Mouse (Mus musculus) left cerebral cortex, adult 2 months (tissue): Measurements from ENCODE around the gene Arvcf. TPM values are rescaled to one million over a fixed set of nuclear protein-coding genes. Genes with fewer than 3 reads are reported as not detected.

Source experiments
- DNase-seq, 2 experiments: peaks; one replicate each; pipeline ENCODE4 v3.0.0; 2021 to 2022; ENCODE audit warnings: low spot score in 2 of 2, mixed read lengths in 1 of 2; ENCODE audit errors: extremely low spot score in 1 of 2
- H3K27ac ChIP-seq: fragments of 200-600 bp; 2 replicates; pipeline ENCODE4 v1.8.1; 2022
- H3K4me3 ChIP-seq: fragments of 200-600 bp; 2 replicates; pipeline ENCODE4 v1.8.1; 2022
- CTCF ChIP-seq: fragments of 200-600 bp; IDR thresholded peaks from 2 replicates; pipeline ENCODE4 v1.8.1; 2022; ENCODE audit warnings: antibody characterized with exemption, mild to moderate bottlenecking, moderate library complexity
- intact Hi-C: fragments of 180-260 bp; cut with DNase I; formaldehyde crosslinking; loops from one replicate; pipeline ENCODE4 v1.15.1; 2025
- total RNA-seq, 2 experiments: library from RNA; stranded (reverse); gene quantifications; 2 replicates each; pipeline ENCODE4 v1.2.3; 2021

Arvcf gene
- total RNA-seq, 2 experiments from 2014 or later: 39.1 to 50.4 TPM

DNA sequence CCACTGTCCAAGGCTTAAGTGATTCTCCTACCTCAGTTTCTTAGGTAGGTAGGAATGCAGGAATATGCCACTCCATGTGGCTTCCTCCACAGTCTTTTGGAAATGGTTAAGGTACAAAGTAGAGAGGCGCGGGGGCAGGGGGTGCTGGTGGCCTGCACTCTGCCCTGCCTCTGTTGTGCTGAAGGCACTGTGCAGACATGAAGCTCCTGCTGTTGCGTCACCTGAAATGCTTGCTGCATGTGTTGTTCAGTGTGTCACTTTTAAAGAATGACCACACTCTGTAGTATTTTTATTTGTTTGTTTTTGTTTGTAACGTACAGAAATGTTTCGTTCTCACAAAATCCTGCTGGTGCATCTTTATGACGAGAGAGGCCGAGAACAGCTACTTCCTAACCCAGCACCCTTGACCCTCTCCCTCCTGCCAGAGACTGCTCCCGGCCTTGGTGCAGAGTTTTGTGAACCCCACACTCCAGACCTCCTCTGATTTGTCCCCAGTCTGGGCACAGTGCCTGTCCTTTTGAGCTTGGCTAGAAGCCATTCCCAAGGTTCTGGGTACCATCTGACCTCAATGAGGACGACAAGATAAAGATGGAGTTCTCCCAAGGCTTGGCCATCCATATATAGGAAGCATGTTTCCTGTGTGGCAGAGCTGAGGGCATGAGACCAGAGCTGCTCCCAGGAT is 35.2 kb downstream of the Arvcf start:
- intact Hi-C loops: no loop called here
- DNase-seq: no peak
- Histone ChIP-seq H3K27ac (no peak overlapping the region; the same call in 1 of the 2 replicates), H3K4me3 (no peak overlapping the region)
- TF ChIP-seq CTCF: no peak

DNA sequence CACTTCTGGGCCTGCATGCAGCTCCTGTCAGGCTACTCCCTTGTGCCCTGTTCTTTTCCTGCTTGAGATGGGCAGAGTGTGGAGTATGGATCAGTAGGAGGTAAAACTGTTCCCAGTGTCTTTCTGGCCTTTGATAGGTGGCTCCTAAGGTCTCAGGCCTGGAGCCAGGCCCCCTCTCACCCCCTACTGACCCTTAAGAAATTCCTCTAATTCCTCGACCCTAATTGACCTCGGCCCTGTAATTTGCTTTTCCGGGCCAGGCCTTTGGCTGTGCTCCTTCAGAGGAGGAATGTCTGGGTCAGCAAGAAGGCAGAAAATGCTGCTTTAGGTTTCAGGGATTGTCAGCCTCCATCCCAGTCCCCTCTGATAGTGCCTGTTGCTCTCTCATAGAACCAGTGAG is 35.8 kb downstream of the Arvcf start:
- DNase-seq: no peak
- no peak for TF ChIP-seq CTCF
- H3K4me3 ChIP-seq: no peak overlapping the region
- intact Hi-C loops: no loop called here
- H3K27ac ChIP-seq: no peak overlapping the region; the same call in 1 of the 2 replicates

DNA sequence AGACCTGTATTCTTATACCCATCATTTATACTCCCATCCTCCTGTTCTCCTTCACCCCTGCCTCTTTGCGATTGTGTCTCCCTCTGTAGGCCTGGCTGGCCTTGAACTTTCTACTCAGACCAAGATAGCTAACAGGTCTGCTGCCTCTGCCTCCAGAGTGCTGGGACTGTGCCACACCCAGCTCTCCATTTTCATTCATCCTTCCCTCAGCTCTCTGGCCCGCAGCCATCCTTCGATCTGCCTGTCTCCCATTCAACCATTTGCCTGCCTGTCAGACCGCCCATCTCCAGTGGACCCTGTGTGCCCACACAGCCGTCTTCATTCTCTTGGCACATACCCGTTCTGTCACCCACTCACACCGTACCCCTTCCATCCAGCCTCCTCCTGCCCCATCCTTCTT is 36.2 kb downstream of the Arvcf start:
- Histone ChIP-seq H3K27ac (no peak overlapping the region), H3K4me3 (no peak overlapping the region)
- TF ChIP-seq CTCF: no peak
- intact Hi-C loops: no loop called here
- DNase-seq: no peak

DNA sequence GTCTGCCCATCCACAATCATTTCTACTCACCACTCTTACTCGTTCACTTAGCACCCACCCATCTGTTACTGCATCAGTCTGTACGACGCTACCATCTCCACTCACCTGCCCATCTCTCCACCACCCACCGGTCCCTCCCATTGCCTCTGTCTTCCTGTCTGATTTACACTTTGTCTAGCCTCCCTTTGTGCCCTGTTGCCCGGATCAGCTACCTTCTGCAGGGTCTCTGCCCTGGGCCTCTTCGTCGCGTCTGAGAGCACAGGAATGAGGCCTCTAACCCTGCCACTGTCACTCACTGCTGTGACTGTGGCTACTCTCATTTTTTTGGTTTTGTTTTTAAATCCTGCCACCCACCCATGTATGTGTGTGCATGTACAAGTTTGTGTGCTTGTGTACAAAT is 36.7 kb downstream of the Arvcf start:
- TF ChIP-seq CTCF: no peak
- Histone ChIP-seq H3K27ac (no peak overlapping the region), H3K4me3 (no peak overlapping the region)
- no peak for DNase-seq
- intact Hi-C loops: no loop called here

DNA sequence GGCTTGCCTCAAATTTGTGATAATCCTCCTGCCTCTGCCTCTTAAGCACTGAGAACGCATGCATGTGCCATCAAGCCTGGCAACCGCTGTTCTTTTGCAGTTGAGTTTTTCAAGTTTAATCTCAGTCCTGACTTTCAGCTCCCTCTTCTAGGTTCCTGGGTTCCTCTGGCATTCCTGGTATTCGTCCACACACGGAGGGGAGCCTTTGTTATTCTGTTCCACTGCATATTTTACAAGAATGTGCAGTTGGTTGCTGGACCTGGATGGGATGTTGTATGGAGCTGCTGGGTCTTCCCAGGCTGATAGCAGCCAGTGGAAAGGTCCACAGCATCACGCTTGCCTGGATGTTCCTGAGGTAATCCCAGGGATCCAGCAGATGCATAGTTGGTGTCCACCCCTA is 37.4 kb downstream of the Arvcf start:
- DNase-seq: no peak
- TF ChIP-seq CTCF: no peak
- no peak overlapping the region for H3K27ac ChIP-seq
- no peak overlapping the region for H3K4me3 ChIP-seq
- intact Hi-C loops: no loop called here

DNA sequence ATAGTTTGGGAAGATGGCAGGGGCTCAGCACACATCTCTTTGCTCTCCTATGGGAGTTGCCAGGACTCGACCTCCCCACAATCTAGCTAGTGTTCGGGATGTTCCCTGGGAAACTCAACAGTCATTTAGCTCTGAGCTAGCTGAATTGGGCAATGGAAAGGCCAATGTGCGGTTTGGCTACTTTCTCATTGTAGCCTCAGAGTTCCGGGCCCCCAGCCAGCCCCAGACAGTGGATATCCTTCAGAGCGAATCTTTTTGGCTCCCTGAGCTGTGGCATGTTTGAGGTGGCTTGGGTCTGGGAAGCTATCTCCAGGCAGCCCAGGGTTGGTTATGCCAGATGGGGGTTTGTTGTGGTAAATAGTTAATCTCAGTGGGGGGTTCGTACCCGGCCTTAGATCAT is 38.5 kb downstream of the Arvcf start:
- no peak overlapping the region for H3K27ac ChIP-seq
- H3K4me3 ChIP-seq: no peak overlapping the region
- no peak for DNase-seq
- TF ChIP-seq CTCF: no peak
- intact Hi-C loops: no loop called here

DNA sequence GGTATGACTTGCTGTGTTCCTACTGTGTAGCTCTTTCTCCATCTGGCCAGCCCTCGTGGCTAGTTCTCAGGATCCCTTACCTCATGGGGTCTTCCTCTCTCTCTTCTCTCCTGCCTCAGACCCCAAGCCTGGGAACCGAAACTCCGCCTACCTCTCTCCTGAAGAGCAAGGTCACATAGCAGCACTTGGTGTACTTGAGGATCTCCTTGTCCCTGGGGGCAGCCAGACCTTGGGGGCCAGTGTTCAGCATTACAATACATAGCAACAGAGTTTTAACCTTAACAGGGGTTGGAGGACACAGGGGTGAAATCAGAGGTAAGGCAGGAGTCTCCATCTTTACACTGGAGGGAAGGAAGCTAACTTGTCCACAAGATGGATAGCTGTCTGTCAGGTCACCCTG is 39.0 kb downstream of the Arvcf start:
- Histone ChIP-seq H3K27ac (no peak overlapping the region), H3K4me3 (no peak overlapping the region)
- no peak for TF ChIP-seq CTCF
- no peak for DNase-seq
- intact Hi-C loops: no loop called here

DNA sequence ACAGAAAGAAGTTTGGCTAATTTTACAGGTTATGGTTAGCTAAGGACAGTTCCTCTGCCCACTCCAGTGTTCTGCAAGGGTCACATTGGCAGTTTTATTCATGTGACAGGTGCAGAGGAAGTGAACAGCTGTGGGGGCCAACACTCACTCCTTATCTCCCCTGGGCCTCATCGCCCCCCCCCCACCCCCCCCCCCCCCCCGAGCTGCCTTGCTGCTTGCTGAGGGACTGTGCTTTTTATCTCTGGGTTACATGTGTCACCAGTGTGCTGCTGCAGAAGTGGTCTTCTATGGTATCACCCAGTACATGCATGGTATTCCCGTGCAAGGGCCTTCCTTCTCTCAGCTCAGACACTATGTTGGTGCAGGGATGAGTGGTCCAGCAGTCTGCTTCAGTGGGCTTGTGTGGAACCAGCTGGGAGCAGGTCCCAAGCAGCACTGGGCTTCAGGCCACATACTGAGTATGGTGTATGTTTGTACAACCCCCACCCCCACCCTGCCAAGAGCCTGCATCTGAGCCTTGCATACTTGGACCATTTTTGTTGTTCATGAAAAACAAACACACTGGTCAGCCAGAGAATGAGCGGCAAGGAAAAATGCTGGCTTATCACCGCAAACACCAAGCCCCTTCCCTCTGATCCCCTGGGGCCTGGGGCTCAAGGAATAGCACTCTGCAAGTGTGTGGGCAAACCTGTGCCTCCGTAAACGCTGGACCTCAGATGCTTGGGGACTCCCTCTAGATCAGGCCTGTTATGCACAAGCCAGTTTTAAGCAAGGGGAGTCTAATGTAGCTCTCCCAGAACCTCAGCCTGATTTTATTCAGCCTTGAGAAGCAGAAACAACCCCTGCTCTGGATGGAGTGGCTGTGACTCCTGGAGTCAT is 40.0 kb downstream of the Arvcf start:
- no peak overlapping the region for H3K27ac ChIP-seq
- no peak overlapping the region for H3K4me3 ChIP-seq
- DNase-seq: no peak
- intact Hi-C loops: no loop called here
- TF ChIP-seq CTCF: no peak

DNA sequence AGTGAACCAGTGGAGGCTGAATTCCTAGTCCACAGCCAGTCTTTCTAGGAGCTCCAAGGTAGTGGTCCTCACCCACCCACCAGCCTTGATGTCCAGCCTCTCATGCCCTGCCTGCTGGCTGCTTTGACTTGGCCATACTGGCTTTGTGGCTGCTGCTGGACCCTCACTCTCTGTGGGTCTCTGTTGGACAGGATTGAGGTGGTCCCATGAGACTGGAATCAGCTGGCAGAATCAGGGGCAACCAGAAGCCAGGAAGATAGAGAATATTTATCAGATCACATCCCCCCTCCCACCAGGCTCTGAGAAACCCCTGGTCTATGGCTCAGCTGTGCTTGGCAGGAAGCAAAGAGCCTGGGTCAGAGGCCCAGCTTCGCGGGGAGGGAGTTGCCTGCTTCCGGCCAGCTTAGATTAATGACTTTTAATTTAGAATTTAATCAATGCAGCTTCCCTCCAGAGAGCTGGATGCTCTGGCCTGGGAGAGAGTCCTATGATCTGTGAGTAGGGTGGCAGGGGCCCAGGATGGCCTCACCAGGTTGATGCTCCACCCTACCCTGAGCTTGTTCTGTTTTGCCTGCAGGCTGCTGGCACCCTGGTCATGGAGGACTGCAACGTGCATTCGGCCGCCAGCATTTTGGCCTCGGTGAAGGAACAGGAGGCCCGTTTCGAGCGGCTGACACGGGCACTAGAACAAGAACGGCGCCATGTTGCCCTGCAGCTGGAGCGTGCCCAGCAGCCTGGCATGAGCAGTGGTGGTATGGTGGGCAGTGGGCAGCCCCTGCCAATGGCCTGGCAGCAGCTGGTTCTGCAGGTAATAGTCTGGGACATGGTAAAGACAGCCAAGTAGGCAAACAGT is 40.8 kb downstream of the Arvcf start:
- no peak for DNase-seq
- Histone ChIP-seq H3K4me3 (no peak overlapping the region), H3K27ac (no peak overlapping the region)
- TF ChIP-seq CTCF: no peak
- intact Hi-C loops: no loop called here

DNA sequence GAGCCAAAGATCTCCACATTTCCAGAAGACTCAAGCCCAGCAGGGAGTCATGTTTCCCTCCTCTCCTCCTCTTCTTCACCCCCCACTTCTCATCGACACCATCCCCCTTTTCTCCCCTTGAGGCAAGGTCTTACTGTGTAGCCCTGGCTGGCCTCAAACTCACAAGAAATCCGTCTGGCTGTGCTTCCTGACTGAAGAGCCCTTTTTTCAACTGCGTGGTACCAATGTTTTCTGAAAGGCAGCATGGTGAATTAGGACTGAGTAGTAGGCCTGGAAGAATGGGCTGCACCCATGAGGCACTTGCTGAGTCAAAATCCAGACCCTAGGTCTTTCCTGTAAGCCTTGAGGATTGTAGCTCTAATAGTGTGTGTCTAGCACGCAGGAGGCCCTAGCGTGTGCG is 42.4 kb downstream of the Arvcf start:
- no peak overlapping the region for H3K27ac ChIP-seq
- intact Hi-C loops: no loop called here
- no peak for DNase-seq
- TF ChIP-seq CTCF: no peak
- H3K4me3 ChIP-seq: no peak overlapping the region

DNA sequence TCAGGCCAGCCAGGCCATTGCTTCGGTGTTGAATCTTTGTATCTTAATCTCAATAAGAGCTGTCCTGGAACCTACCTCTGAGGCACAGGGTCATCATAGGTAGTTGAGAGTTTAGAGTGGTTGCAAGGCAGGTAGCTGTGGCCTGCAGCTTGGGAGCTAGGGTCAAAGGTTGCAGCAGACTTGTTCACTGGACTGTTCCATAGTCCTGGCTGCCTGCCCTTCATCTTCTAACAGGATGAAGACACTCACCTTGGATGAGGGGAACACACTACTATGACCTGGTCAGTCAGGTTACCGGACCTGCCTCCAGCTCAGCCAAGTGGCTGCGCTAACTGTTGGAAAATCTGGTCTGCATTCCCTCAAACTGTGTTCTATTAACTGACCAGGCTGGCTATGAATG is 43.1 kb downstream of the Arvcf start:
- Histone ChIP-seq H3K27ac (no peak overlapping the region), H3K4me3 (no peak overlapping the region)
- intact Hi-C loops: no loop called here
- no peak for TF ChIP-seq CTCF
- no peak for DNase-seq

DNA sequence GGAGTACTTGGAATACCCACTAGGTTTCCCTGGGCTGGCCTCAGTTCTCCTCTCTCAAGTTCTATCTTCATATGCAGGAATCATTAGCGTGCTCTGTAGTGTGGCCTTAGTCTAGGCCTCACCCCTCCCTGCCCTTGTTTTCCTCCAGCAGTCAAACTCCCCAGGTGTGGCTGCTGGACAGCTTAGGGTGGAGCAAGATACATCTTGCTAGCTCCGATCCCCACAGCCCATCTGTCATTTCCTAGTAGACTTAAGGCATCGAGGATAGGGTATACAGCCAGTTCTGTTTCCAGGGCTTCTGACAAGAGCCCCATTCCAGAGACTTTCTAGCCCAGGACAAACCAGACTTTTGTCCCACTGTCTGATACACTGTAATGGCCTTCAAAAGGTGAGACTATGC is 43.7 kb downstream of the Arvcf start:
- Histone ChIP-seq H3K4me3 (no peak overlapping the region), H3K27ac (no peak overlapping the region)
- intact Hi-C loops: no loop called here
- no peak for DNase-seq
- no peak for TF ChIP-seq CTCF
